Mouse (Mus musculus) testis, adult 2 months (tissue): ENCODE measurements around the gene Psmg1.

Experiments used
- CTCF ChIP-seq: fragments of 200-500 bp; IDR thresholded peaks from 2 replicates; pipeline ENCODE4 v1.5.1; 2012; ENCODE audit warnings: low read depth, mild to moderate bottlenecking, inconsistent platforms, low read length, moderate library complexity; ENCODE audit not compliant: control insufficient read depth, insufficient read depth, insufficient replicate concordance
- POLR2A ChIP-seq: fragments of 200-500 bp; IDR thresholded peaks from 2 replicates; pipeline ENCODE4 v1.6.1; 2012; ENCODE audit warnings: low read depth, mild to moderate bottlenecking, inconsistent platforms, low read length, moderate library complexity; ENCODE audit not compliant: control insufficient read depth

DNA sequence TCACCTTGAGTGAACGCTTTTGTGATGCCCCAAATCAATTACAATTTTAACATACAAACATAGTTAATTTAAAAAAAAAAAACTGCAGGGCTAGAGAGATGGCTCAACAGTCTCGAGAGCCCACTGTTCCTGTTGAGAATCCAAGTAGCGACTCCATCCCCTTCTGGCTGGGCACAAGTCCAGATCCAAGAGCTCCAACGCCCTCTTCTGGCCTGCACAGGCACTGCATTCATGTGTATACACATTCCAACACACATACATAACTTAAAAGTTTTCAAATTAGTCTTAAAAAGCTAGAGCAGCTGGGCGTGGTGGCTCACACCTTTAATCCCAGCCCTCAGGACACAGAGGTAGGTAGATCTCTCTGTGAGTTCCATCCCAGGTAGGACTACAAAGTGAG lies 34.1 kb downstream of the Psmg1 start:
- TF ChIP-seq POLR2A (no peak), CTCF (peak; percentile 48; the same call in 1 of the 2 replicates)
